Mouse (Mus musculus) urinary bladder, adult 2 months (tissue): Measurements from ENCODE around the gene Gm3404. TPM values are rescaled to one million over a fixed set of nuclear protein-coding genes. Genes with fewer than 3 reads are reported as not detected.
"Not testable (repeated sequence)": the region's sequence is repeated elsewhere in the genome, so short reads cannot be mapped to it uniquely, and the experiment has no call there.

Experiments used
- DNase-seq: peaks from one replicate; pipeline ENCODE4 v3.0.0; 2022; ENCODE audit warnings: low spot score
- polyA plus RNA-seq: library from polyadenylated mRNA; depleted of rRNA; stranded (reverse); fragments of >200 nt; gene quantifications from 2 replicates; pipeline ENCODE4 v1.2.3, GENCODE M21; 2012; rRNA removed

Gm3404 gene
- not detected in 2 replicates for polyA plus RNA-seq

DNA sequence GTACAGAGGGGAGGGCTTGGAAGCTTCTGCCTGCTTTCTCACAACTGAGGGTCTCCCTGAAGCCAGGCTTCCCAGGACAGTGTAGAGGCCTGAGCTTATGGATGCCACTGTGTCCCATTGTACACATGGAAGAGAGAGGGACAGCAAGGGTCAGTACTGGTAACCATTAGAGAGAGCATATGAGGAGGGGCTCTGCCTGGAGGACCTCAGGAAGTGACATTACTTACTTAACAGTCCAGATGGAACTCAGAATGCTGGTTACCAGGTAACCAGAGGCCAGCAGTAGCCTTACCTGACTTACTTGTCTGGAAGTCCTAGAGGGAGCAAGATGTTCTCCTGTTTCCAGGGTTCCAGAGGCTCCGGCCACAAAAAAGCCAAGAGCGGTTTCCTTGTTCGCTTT is at the start of gene Gm3404:
Gm3404 (plus strand) TSS at position 301 of the 400 bp plus-strand sequence.
- not testable (repeated sequence) for DNase-seq

GRCm38 (mm10) chr5:146479564-146479963 is 46.0 kb upstream of the Gm3404 start:
- not testable (repeated sequence) for DNase-seq

GRCm38 (mm10) chr5:146481665-146482064 is 43.9 kb upstream of the Gm3404 start, which contains the start of gene Gm6408:
Gene Gm6408 (plus strand): TSS chr5:146481965.
- DNase-seq: not testable (repeated sequence)

- DNase-seq: not testable (repeated sequence)
These were observed 36.6 kb upstream of the Gm3404 start for GRCm38 (mm10) chr5:146488959-146489358.

- DNase-seq: not testable (repeated sequence)
These were observed 34.5 kb upstream of the Gm3404 start, which contains the start of gene Gm6370 for GRCm38 (mm10) chr5:146491063-146491462. Gene Gm6370 (plus strand): TSS chr5:146491363.

GRCm38 (mm10) chr5:146502099-146502498 is 23.5 kb upstream of the Gm3404 start, which contains the start of gene 4930449I24Rik:
Gene 4930449I24Rik (plus strand): TSS chr5:146502399.
- not testable (repeated sequence) for DNase-seq

DNA sequence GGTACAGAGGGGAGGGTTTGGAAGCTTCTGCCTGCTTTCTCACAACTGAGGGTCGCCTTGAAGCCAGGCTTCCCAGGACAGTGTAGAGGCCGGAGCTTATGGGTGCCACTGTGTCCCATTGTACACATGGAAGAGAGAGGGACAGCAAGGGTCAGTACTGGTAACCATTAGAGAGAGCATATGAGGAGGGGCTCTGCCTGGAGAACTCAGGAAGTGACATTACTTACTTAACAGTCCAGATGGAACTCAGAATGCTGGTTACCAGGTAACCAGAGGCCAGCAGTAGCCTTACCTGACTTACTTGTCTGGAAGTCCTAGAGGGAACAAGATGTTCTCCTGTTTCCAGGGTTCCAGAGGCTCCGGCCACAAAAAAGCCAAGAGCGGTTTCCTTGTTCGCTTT is 11.8 kb upstream of the Gm3404 start, which contains the start of gene Gm3402:
Gm3402 (plus strand) TSS at position 301 of the 400 bp plus-strand sequence.
- DNase-seq: not testable (repeated sequence)

GRCm38 (mm10) chr5:146537347-146537746 is 11.7 kb downstream of the Gm3404 start, which contains the start of gene Gm3409:
Gene Gm3409 (plus strand): TSS chr5:146537647.
- DNase-seq: not testable (repeated sequence)

GRCm38 (mm10) chr5:146555836-146556235 is 30.2 kb downstream of the Gm3404 start, which contains the start of gene Gm3415:
Gene Gm3415 (plus strand): TSS chr5:146556136.
- DNase-seq: not testable (repeated sequence)

GRCm38 (mm10) chr5:146564259-146564658 is 38.7 kb downstream of the Gm3404 start:
- DNase-seq: no peak

GRCm38 (mm10) chr5:146567054-146567453 is 41.5 kb downstream of the Gm3404 start:
- no peak for DNase-seq

- DNase-seq: not testable (repeated sequence)
These were observed 44.6 kb downstream of the Gm3404 start for GRCm38 (mm10) chr5:146570179-146570578.

GRCm38 (mm10) chr5:146571830-146572734 is 46.5 kb downstream of the Gm3404 start:
- DNase-seq: not testable (repeated sequence)

GRCm38 (mm10) chr5:146572735-146573042 is 47.1 kb downstream of the Gm3404 start:
- DNase-seq: not testable (repeated sequence)

DNA sequence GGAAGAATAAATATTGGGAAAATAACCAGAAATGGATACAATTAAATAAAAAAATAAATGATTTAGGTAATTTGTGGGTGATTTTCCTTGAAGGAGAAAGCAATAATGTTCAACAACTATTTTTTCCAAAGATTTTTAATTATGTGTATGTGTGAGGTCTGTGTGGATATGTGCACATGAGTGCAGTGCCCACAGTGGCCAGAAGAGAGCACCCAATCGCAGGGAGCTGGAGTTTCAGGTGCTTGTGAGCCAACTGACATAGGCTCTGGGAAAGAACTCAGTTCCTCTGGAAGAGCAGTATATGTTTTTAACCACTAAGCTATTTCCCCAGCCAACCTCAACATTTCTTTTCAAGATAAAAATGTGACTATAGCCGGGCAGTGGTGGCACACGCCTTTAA is 51.1 kb downstream of the Gm3404 start:
- DNase-seq: no peak

Other genes with a start within 250 kb of the Gm3404 start
- gene Wasf3, start 140.8 kb upstream of the Gm3404 start, polyA plus RNA-seq: 3.0 and 4.8 TPM in 2 replicates
- gene Gm6408, start 43.8 kb upstream of the Gm3404 start, polyA plus RNA-seq: not detected in 2 replicates
- gene Gm6370, start 34.4 kb upstream of the Gm3404 start, polyA plus RNA-seq: not detected in 2 replicates
- not detected in 2 replicates for gene 4930449I24Rik, start 23.4 kb upstream of the Gm3404 start, polyA plus RNA-seq
- gene Gm3402, start 11.7 kb upstream of the Gm3404 start, polyA plus RNA-seq: not detected in 2 replicates
- not detected in 2 replicates for gene Gm3409, start 11.8 kb downstream of the Gm3404 start, polyA plus RNA-seq
- gene Gm3415, start 30.3 kb downstream of the Gm3404 start, polyA plus RNA-seq: not detected in 2 replicates
- not detected in 2 replicates for gene Gpr12, start 59.4 kb downstream of the Gm3404 start, polyA plus RNA-seq